Mouse (Mus musculus) kidney, adult 2 months (tissue): ENCODE data around the gene Bmpr1a.

Experiments
- CTCF ChIP-seq: fragments of 200-500 bp; conservative IDR thresholded peaks from 2 replicates; pipeline ENCODE4 v1.5.1; 2011; ENCODE audit warnings: low read depth, mild to moderate bottlenecking, control low read depth, low read length, moderate library complexity, mixed read lengths; ENCODE audit not compliant: insufficient read depth, insufficient read length
- POLR2A ChIP-seq: fragments of 200-500 bp; IDR thresholded peaks from one replicate; pipeline ENCODE4 v1.6.1; 2011; ENCODE audit warnings: low read depth, low read length, control low read depth

DNA sequence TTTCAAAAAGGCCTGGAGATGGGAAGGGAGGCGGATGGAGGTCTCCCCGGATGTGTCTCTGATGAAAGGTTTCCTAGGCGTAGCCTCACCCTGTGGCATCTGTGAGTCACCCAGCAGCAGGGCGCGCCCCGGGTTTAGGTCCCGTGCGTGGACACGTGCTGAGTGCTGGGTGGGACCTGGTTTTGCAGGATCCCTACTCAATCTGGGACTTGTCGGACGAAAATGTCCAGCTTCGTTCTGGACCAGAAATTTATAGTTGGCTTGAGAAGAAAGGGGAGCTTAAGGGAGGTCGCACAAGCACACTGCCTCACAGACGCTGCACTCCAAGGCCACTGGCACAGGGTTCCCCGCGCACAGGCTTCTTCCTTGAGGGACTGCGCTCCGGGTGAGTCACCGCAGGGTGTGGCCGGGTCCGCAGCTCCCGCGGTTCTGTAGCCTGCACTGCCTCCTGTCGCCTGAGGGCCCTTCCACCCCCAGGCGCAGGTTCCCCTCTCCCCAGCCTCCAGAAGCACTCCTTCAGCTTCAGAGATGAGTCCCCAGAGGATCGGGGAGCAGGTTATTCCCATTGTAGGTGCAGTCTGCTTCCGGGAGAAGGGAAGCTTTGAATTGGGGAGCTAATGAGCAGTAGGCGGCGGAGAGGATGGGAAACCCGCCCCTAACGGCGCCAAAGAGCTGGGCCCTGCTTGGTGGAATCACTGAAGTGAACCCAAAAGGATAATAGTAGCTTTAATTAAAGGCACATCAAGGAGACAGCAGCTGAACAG is 139.5 kb downstream of the Bmpr1a start:
- TF ChIP-seq POLR2A (peak; percentile 24), CTCF (peak; percentile 55)
